Mouse (Mus musculus) neural tube, embryonic 11.5 days (tissue): ENCODE measurements around the gene Slc35g1. TPM values are rescaled to one million over a fixed set of nuclear protein-coding genes. Genes with fewer than 3 reads are reported as not detected.

ENCODE experiments used
- ATAC-seq: fragments of 200-750 bp; cut with Nextera tagmentation; 2 replicates; pipeline ENCODE4 v1.8.0; 2017; ENCODE audit warnings: moderate number of reproducible peaks, mild to moderate bottlenecking, moderate TSS enrichment, moderate library complexity; ENCODE audit not compliant: insufficient read depth, low FRiP score, low TSS enrichment
- DNase-seq: peaks from one replicate; pipeline ENCODE4 v3.0.0-alpha.2; 2015; ENCODE audit warnings: low spot score
- H3K27ac ChIP-seq: fragments of 300-500 bp; sonication (generic); 2 replicates; pipeline ENCODE4 v1.5.1; 2014; ENCODE audit warnings: low read depth, mild to moderate bottlenecking, low read length
- H3K27me3 ChIP-seq: fragments of 300-500 bp; sonication (generic); 2 replicates; pipeline ENCODE4 v1.6.1; 2014; ENCODE audit warnings: mild to moderate bottlenecking, low read length, mixed read lengths; ENCODE audit not compliant: control insufficient read depth, insufficient read depth
- H3K36me3 ChIP-seq: fragments of 300-500 bp; sonication (generic); 2 replicates; pipeline ENCODE4 v1.6.1; 2014; ENCODE audit warnings: mild to moderate bottlenecking, low read length, moderate library complexity, mixed read lengths; ENCODE audit not compliant: control insufficient read depth, insufficient read depth
- H3K4me1 ChIP-seq: fragments of 300-500 bp; sonication (generic); 2 replicates; pipeline ENCODE4 v1.6.1; 2014; ENCODE audit warnings: low read length, mixed read lengths; ENCODE audit not compliant: control insufficient read depth, insufficient read depth
- H3K4me2 ChIP-seq: fragments of 300-500 bp; sonication (generic); 2 replicates; pipeline ENCODE4 v1.6.1; 2014; ENCODE audit warnings: low read depth, mild to moderate bottlenecking, moderate library complexity
- H3K4me3 ChIP-seq: fragments of 300-500 bp; sonication (generic); 2 replicates; pipeline ENCODE4 v1.5.1; 2014; ENCODE audit warnings: low read depth, low read length
- H3K9ac ChIP-seq: fragments of 300-500 bp; sonication (generic); 2 replicates; pipeline ENCODE4 v1.6.1; 2014; ENCODE audit warnings: mild to moderate bottlenecking, low read length
- H3K9me3 ChIP-seq: fragments of 300-500 bp; sonication (generic); 2 replicates; pipeline ENCODE4 v1.6.1; 2016; ENCODE audit warnings: low read length; ENCODE audit not compliant: control insufficient read depth
- WGBS: fragments of 180-500 bp; shearing (Covaris S2); extraction: QIAGEN DNeasy Blood & Tissue Kit; methylation state at CpG from one replicate; pipeline ENCODE4 v1.1.7; 2014; 5-methylcytosine and 5-hydroxymethylcytosine counted together
- polyA plus RNA-seq: library from polyadenylated mRNA; unstranded; fragments of >200 nt; fragmentation: Nextera tagmentation; extraction: Ambion mirVana; gene quantifications from 2 replicates; pipeline ENCODE4 v1.2.1, GENCODE M21; 2014

The Slc35g1 gene
- polyA plus RNA-seq, 1 experiment from 2014 or later = 4.3 TPM

DNA sequence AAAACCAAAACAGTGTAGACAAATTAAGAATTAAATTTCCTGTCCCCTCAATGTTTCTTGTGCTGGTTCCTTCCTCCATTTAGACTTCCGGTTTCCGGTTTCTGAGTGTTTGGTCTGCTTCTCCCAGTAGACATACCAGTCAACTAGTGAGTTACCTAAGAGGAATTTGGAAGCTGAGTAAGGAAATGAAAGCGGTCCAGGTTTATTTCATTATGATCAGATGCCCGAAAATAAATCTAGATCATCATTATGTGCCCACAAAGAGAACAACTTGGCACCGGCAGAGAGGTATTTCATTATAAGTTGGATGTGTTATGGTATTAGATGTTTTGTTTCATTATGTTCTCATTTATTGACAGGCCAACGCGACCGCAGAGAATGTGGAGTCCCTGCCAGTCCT is 34.7 kb downstream of the Slc35g1 start:
- H3K27me3 ChIP-seq = no peaks in the 10 kb centered on the region
- WGBS = 90% methylated on average over 8 of the region's 8 CpGs
- no peaks in the 10 kb centered on the region for H3K4me1 ChIP-seq
- no peak overlapping the region for H3K4me2 ChIP-seq
- no peak overlapping the region for H3K27ac ChIP-seq
- H3K4me3 ChIP-seq = no peak overlapping the region
- no peak for DNase-seq
- H3K9me3 ChIP-seq = no peaks in the 10 kb centered on the region
- no peak overlapping the region for H3K9ac ChIP-seq
- ATAC-seq = no peak
- no peaks in the 10 kb centered on the region for H3K36me3 ChIP-seq

DNA sequence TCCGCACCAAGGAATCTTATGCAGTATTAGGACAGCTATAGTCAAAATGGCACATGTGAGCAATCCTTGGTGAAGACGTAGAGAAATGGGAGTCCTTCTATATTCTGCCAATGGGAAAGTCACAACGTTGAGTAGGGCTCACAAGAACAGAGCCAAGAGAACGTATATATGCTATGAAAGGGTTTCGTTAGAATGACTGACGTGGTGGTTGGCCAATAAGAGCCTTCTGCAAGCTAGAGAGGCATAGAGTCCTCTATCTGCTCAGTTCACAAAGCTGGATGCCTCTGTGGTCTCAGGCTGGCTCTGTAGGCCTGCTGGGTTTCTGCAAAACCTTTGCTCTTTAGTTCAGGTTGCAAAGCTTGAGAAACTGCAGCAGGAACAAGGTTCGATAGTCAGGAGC is 35.5 kb downstream of the Slc35g1 start:
- H3K9ac ChIP-seq = no peak overlapping the region
- no peaks in the 10 kb centered on the region for H3K4me1 ChIP-seq
- no peak overlapping the region for H3K4me3 ChIP-seq
- H3K9me3 ChIP-seq = no peaks in the 10 kb centered on the region
- no peaks in the 10 kb centered on the region for H3K36me3 ChIP-seq
- ATAC-seq (no peak), DNase-seq (no peak)
- WGBS = 72% methylated on average over 7 of the region's 7 CpGs
- H3K4me2 ChIP-seq = no peak overlapping the region
- H3K27ac ChIP-seq = no peak overlapping the region
- no peaks in the 10 kb centered on the region for H3K27me3 ChIP-seq

DNA sequence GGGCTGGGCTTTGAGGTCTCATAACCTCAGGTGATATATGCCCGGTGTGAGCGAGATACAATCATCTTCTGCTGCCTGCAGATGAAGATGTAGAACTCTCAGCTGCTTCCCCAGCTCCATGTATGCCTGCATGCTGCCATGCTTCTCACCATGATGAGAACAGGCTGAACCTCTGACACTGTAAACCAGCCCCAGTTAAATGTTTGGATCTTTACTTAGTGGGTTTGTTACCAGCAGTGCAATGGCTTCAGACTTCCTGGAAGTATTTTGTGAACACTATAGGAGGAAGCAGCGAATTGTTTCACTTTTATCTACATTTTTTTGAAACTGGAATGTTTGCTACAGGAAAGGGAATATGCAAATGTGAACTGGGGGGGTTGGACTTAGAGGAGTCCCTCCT is 36.2 kb downstream of the Slc35g1 start:
- no peak for DNase-seq
- Histone ChIP-seq H3K36me3 (no peaks in the 10 kb centered on the region), H3K4me1 (no peaks in the 10 kb centered on the region), H3K9me3 (no peaks in the 10 kb centered on the region), H3K27me3 (no peaks in the 10 kb centered on the region), H3K4me2 (no peak overlapping the region), H3K4me3 (no peak overlapping the region), H3K27ac (no peak overlapping the region), H3K9ac (no peak overlapping the region)
- 81% methylated on average over 3 of the region's 3 CpGs for WGBS
- ATAC-seq = no peak

DNA sequence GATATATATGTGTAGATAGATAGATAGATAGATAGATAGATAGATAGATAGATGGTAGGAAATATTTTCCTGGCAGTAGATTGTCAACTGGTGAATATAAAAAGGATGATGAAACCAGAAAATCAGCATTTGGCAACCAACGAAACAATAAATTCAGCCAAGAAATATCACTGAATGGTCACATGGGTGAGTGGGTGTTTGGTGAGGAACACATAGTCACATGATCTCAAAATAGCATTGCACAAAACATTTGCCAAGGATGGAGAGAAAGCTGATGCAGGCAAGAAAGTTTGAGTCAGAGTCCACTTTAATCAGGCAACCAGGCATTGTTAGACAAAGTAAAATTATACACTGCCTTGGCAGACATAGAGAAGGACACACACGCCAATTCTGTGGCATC is 37.6 kb downstream of the Slc35g1 start:
- H3K9ac ChIP-seq = no peak overlapping the region
- H3K9me3 ChIP-seq = no peaks in the 10 kb centered on the region
- H3K27ac ChIP-seq = no peak overlapping the region
- H3K4me1 ChIP-seq = no peaks in the 10 kb centered on the region
- no peaks in the 10 kb centered on the region for H3K36me3 ChIP-seq
- whole genome bisulfite sequencing = 88% methylated on average over 2 of the region's 2 CpGs
- H3K4me3 ChIP-seq = no peak overlapping the region
- no peak overlapping the region for H3K4me2 ChIP-seq
- no peaks in the 10 kb centered on the region for H3K27me3 ChIP-seq
- DNase-seq (no peak), ATAC-seq (no peak)

DNA sequence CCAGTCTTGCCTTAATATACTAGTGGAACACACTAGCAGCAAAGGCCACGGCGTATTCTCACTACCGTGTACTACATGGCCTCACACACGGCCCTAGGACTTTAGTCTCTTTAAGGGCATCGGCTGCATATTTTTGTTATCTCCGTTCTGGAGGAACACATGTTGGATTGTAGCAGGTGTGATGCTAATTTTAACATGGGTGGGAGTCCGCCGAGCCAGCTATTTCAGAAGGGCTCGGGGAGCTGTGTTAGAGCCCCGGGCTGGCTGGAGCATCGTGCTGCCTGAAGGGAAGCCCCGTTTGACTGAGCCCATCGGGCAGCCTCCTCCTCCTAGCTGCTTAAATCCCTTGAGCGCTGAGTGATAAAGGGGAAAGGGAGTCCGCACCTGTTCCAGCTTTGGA is 39.4 kb downstream of the Slc35g1 start:
- Histone ChIP-seq H3K9me3 (no peaks in the 10 kb centered on the region), H3K36me3 (no peaks in the 10 kb centered on the region), H3K27me3 (no peaks in the 10 kb centered on the region), H3K4me3 (no peak overlapping the region), H3K27ac (no peak overlapping the region), H3K4me1 (no peaks in the 10 kb centered on the region), H3K4me2 (no peak overlapping the region), H3K9ac (no peak overlapping the region)
- DNase-seq = no peak
- WGBS = 90% methylated on average over 15 of the region's 15 CpGs
- no peak for ATAC-seq

DNA sequence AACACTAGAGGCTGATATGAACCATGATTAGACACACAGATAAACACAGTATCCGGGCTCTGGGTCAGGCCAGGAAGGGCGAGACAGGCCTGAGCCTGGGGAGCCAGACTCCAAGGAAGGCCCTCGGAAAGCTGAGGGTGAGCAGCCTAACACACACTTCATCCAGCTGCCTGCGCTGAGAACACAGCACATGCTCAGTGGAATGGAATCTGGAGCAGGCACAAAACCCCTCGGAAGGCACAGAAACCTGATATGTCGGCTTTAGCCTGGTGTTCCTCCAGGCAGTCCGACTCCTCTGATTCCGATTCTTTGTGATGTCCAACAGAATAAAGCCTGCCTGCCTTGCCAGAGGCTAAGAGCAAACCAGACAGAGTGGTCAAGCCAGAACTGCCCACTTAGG is 46.1 kb downstream of the Slc35g1 start:
- no peak for DNase-seq

DNA sequence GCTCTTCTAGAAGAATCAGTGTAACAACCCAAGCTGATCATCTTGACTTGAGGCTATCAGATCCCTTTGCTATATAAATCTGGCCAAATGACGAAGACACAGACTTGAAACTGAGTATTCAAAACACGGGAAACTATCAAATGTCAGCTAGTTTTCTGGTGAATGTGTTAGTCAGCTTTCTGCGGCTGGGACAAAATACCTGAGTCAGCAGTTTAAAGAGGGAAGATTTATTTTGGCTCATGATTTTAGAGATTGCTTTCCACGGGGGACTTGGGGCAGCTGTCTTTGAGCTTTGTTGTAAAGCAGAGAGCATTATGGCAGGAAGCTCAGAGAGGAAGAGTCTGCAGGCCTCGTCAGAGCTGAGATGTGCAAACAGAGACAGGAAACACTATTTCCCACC is 50.0 kb downstream of the Slc35g1 start:
- no peaks in the 10 kb centered on the region for H3K27me3 ChIP-seq
- no peak overlapping the region for H3K4me2 ChIP-seq
- H3K4me3 ChIP-seq = no peak overlapping the region
- H3K9me3 ChIP-seq = no peaks in the 10 kb centered on the region
- H3K9ac ChIP-seq = no peak overlapping the region
- H3K27ac ChIP-seq = no peak overlapping the region
- H3K4me1 ChIP-seq = no peaks in the 10 kb centered on the region
- ATAC-seq (no peak), DNase-seq (no peak)
- WGBS = 76% methylated on average over 5 of the region's 5 CpGs
- no peaks in the 10 kb centered on the region for H3K36me3 ChIP-seq

More for the DNA sequence above, 46.1 kb downstream of the Slc35g1 start:
- Histone ChIP-seq H3K9me3 (no peaks in the 10 kb centered on the region), H3K36me3 (no peaks in the 10 kb centered on the region), H3K9ac (no peak overlapping the region), H3K4me1 (no peaks in the 10 kb centered on the region), H3K27ac (no peak overlapping the region), H3K27me3 (no peaks in the 10 kb centered on the region), H3K4me2 (no peak overlapping the region), H3K4me3 (no peak overlapping the region)
- 73% methylated on average over 8 of the region's 8 CpGs for WGBS
- ATAC-seq = no peak

Other genes starting within 250 kb of the Slc35g1 start
- gene Fra10ac1, start 171.8 kb upstream of the Slc35g1 start, polyA plus RNA-seq = 38.5 and 40.3 TPM in 2 replicates
- gene Lgi1, start 131.4 kb upstream of the Slc35g1 start, polyA plus RNA-seq = 0.40 and 0.70 TPM in 2 replicates
- gene Plce1, start 85.1 kb downstream of the Slc35g1 start, polyA plus RNA-seq = 8.8 and 11.2 TPM in 2 replicates